Mouse (Mus musculus) adrenal gland, postnatal 14 days (tissue): ENCODE results near the gene Rilpl1. TPM values are rescaled to one million over a fixed set of nuclear protein-coding genes. Genes with fewer than 3 reads are reported as not detected.

Experiments
- DNase-seq: peaks from one replicate; pipeline ENCODE4 v3.0.0; 2021; ENCODE audit warnings: mixed read lengths
- total RNA-seq: library from RNA; stranded (reverse); gene quantifications from 2 replicates; pipeline ENCODE4 v1.2.3, GENCODE M21; 2021

Gene Rilpl1
- total RNA-seq, 1 experiment from 2014 or later, result 15.8 TPM

- no peak for DNase-seq
These were observed 37.7 kb downstream of the Rilpl1 start for GRCm38 (mm10) chr5:124493455-124493854.

GRCm38 (mm10) chr5:124492618-124493017, 38.6 kb downstream of the Rilpl1 start:
- no peak for DNase-seq

GRCm38 (mm10) chr5:124491732-124492131, 39.5 kb downstream of the Rilpl1 start:
- DNase-seq, result no peak

GRCm38 (mm10) chr5:124488885-124489284, 42.3 kb downstream of the Rilpl1 start:
- DNase-seq, result no peak

GRCm38 (mm10) chr5:124485654-124486053, 45.5 kb downstream of the Rilpl1 start:
- no peak for DNase-seq

- peak; percentile 24 for DNase-seq
These were observed 47.4 kb downstream of the Rilpl1 start for GRCm38 (mm10) chr5:124483655-124484396.

GRCm38 (mm10) chr5:124482966-124483654, 48.1 kb downstream of the Rilpl1 start, which contains the start of gene Snrnp35:
TSS of gene Snrnp35 (plus strand) at chr5:124483134.
- peak; percentile 95 for DNase-seq

GRCm38 (mm10) chr5:124482436-124482965, 48.7 kb downstream of the Rilpl1 start:
- peak; percentile 34 for DNase-seq

GRCm38 (mm10) chr5:124481714-124482113, 49.5 kb downstream of the Rilpl1 start:
- DNase-seq, result no peak

GRCm38 (mm10) chr5:124480119-124480518, 51.1 kb downstream of the Rilpl1 start:
- no peak for DNase-seq

GRCm38 (mm10) chr5:124478873-124479204, 52.4 kb downstream of the Rilpl1 start:
- no peak for DNase-seq

- DNase-seq, result no peak
These were observed 60.5 kb downstream of the Rilpl1 start for GRCm38 (mm10) chr5:124470591-124471171.

GRCm38 (mm10) chr5:124469486-124469885, 61.7 kb downstream of the Rilpl1 start:
- no peak for DNase-seq

- DNase-seq, result no peak
These were observed 62.8 kb downstream of the Rilpl1 start for GRCm38 (mm10) chr5:124468365-124468764.

- DNase-seq, result no peak
These were observed 63.4 kb downstream of the Rilpl1 start for GRCm38 (mm10) chr5:124467766-124468165.

- no peak for DNase-seq
These were observed 66.3 kb downstream of the Rilpl1 start for GRCm38 (mm10) chr5:124464905-124465304.

GRCm38 (mm10) chr5:124463462-124463861, 67.7 kb downstream of the Rilpl1 start:
- DNase-seq, result no peak

GRCm38 (mm10) chr5:124462297-124463025, 68.7 kb downstream of the Rilpl1 start:
- DNase-seq, result no peak

- peak; percentile 73 for DNase-seq
These were observed 70.3 kb downstream of the Rilpl1 start for GRCm38 (mm10) chr5:124460922-124461321.

- DNase-seq, result no peak
These were observed 74.4 kb downstream of the Rilpl1 start for GRCm38 (mm10) chr5:124456762-124457161.

- no peak for DNase-seq
These were observed 77.1 kb downstream of the Rilpl1 start for GRCm38 (mm10) chr5:124454082-124454419.

GRCm38 (mm10) chr5:124453339-124454081, 77.7 kb downstream of the Rilpl1 start:
- DNase-seq, result no peak
